Mouse (Mus musculus) ES-Bruce4 (cell line): ENCODE results near the gene Mfsd7a.

Experiments used
- CTCF ChIP-seq: IDR thresholded peaks from one replicate; pipeline ENCODE4 v1.8.1; 2011; ENCODE audit warnings: low read depth, low read length
- EP300 ChIP-seq: IDR thresholded peaks from 2 replicates; pipeline ENCODE4 v1.6.1; 2011; ENCODE audit warnings: low read depth, low read length; ENCODE audit not compliant: insufficient read depth
- POLR2A ChIP-seq: IDR thresholded peaks from one replicate; pipeline ENCODE4 v1.8.1; 2011; ENCODE audit warnings: low read length; ENCODE audit not compliant: insufficient read depth

DNA sequence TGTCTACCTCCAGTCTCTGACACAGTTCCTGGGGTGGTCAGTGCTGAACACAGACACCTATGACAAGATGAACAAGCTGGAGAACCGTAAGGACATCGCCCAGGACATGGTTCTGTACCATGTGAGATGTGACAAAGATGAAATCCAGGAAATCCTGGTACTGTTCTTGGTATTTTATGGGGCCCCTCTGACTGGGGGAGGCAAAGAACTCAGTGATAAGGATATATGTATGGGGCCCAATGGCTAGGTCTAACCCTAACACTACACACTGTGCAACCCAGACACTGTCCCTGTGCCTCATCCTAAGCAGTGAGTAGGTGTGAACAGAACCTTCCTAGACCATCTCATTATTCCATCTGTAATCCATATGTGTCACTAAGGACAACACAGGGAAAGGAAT lies 25.3 kb downstream of the Mfsd7a start:
- TF ChIP-seq POLR2A (no peak), CTCF (no peak), EP300 (no peak)
